Comparison of ENCODE assay signal across 28 mouse cellular contexts in the genomic region with DNA sequence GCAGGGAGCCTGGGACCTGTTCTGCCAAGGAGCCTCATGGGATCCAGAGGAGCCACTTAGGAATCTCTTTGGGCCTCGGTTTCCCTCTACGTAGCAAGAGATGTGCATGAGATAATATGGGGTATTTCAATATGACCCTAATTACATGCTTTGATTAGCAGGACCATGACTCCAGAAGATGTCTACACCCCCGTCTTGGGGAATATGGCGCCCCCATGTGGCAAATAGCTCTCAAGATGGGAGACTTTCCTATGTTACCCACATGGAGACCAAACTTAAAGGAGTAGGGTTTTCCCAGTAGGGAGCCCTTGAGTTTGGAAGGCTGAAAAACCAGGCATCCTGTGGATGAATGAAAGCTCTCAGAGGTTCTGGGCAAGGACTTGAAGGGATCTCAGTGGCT.
DNase-seq lines count a peak whose midpoint lies in the region; ATAC-seq and TF ChIP-seq lines count a peak whose summit lies in the region.
"Had no signal": no experiment of that assay in that cellular context is flagged by ENCODE, and none has a peak within 500 bp of the region (broad histone marks: within the 10 kb centered on the region; RNA-seq: fewer than 3 reads in every experiment).

No protein-coding gene starts in this region.

- no peak overlapping the region for H3K4me2 ChIP-seq in forebrain, postnatal 0 days (ENCODE audit: low read depth)
- H3K4me2 ChIP-seq in forebrain, embryonic 12.5 days, result no peak overlapping the region
- H3K4me2 ChIP-seq in liver, postnatal 0 days (ENCODE audit: low read depth, low read length), result no peak overlapping the region
- no peak overlapping the region for H3K4me2 ChIP-seq in liver, embryonic 12.5 days
- H3K4me2 ChIP-seq: embryonic facial prominence, embryonic 12.5 days; forebrain, embryonic 15.5 days; heart, embryonic 13.5 days; limb, embryonic 13.5 days; liver, embryonic 13.5 days; lung, embryonic 15.5 days; neural tube, embryonic 13.5 days had no signal

- H3K36me3 ChIP-seq in forebrain, postnatal 0 days (ENCODE audit: insufficient read depth), result peaks cover 28% of the 10 kb centered on the region
- peaks cover 65% of the 10 kb centered on the region for H3K36me3 ChIP-seq in forebrain, embryonic 12.5 days (replicated peaks)
- H3K36me3 ChIP-seq in liver, postnatal 0 days (replicated peaks; ENCODE audit: insufficient read depth, low read length), result no peaks in the 10 kb centered on the region
- no peaks in the 10 kb centered on the region for H3K36me3 ChIP-seq in liver, embryonic 12.5 days
- H3K36me3 ChIP-seq: liver, embryonic 13.5 days; lung, embryonic 15.5 days had no signal

- H3K9me3 ChIP-seq in forebrain, postnatal 0 days (ENCODE audit: low read length), result no peaks in the 10 kb centered on the region
- no peaks in the 10 kb centered on the region for H3K9me3 ChIP-seq in forebrain, embryonic 12.5 days
- no peaks in the 10 kb centered on the region for H3K9me3 ChIP-seq in liver, postnatal 0 days (ENCODE audit: low read length)
- no peaks in the 10 kb centered on the region for H3K9me3 ChIP-seq in liver, embryonic 12.5 days (replicated peaks)
- H3K9me3 ChIP-seq: forebrain, embryonic 15.5 days; liver, embryonic 13.5 days; lung, embryonic 15.5 days; neural tube, embryonic 13.5 days had no signal

- no peak for DNase-seq in forebrain, postnatal 0 days
- no peak for DNase-seq in liver, postnatal 0 days
- DNase-seq in A20 (ENCODE audit: low read depth, low spot score) (peak; percentile 14), R1 (ENCODE audit: low read depth, low spot score) (peak; percentile 54)
- no peak for DNase-seq in cerebellum, postnatal 25 days
- DNase-seq: adrenal gland, postnatal 10 days; cerebellum, adult 18-20 months; cerebellum, postnatal 14 days; gastrocnemius, postnatal 14 days; heart, adult 11 months; heart, postnatal 14 days; kidney, adult 2 months; kidney, postnatal 14 days; layer of hippocampus, postnatal 36 days; liver, embryonic 13.5 days; lung, postnatal 4 days; midbrain, embryonic 14.5 days had no signal

- H3K4me3 ChIP-seq in forebrain, postnatal 0 days (ENCODE audit: low read depth, low read length), result no peak overlapping the region
- no peak overlapping the region for H3K4me3 ChIP-seq in forebrain, embryonic 12.5 days (replicated peaks)
- H3K4me3 ChIP-seq in liver, postnatal 0 days (ENCODE audit: low read depth, low read length), result no peak overlapping the region
- H3K4me3 ChIP-seq in liver, embryonic 12.5 days, result no peak overlapping the region
- H3K4me3 ChIP-seq: embryonic facial prominence, embryonic 12.5 days; forebrain, embryonic 15.5 days; heart, embryonic 13.5 days; limb, embryonic 13.5 days; liver, embryonic 13.5 days; lung, embryonic 15.5 days; myocyte; neural tube, embryonic 13.5 days had no signal

- no peaks in the 10 kb centered on the region for H3K27me3 ChIP-seq in forebrain, postnatal 0 days (ENCODE audit: insufficient read depth, low read length)
- H3K27me3 ChIP-seq in forebrain, embryonic 12.5 days, result no peaks in the 10 kb centered on the region
- no peaks in the 10 kb centered on the region for H3K27me3 ChIP-seq in liver, postnatal 0 days (ENCODE audit: insufficient read depth, low read length)
- H3K27me3 ChIP-seq in liver, embryonic 12.5 days (replicated peaks), result no peaks in the 10 kb centered on the region
- H3K27me3 ChIP-seq: forebrain, embryonic 15.5 days; limb, embryonic 13.5 days; liver, embryonic 13.5 days; lung, embryonic 15.5 days; neural tube, embryonic 13.5 days; Patski had no signal

- 62% methylated on average over 4 of the region's 4 CpGs for WGBS in forebrain, postnatal 0 days
- 68% methylated on average over 4 of the region's 4 CpGs for WGBS in forebrain, embryonic 12.5 days
- WGBS in liver, postnatal 0 days (ENCODE audit: insufficient replicate concordance), result 56% methylated on average over 4 of the region's 4 CpGs
- 49% methylated on average over 4 of the region's 4 CpGs for WGBS in liver, embryonic 12.5 days (ENCODE audit: insufficient replicate concordance)

- peak; percentile 22 for TF ChIP-seq CTCF in forebrain, postnatal 0 days (IDR thresholded peaks at IDR 0.05; ENCODE audit: low read depth)
- TF ChIP-seq CTCF in liver, postnatal 0 days (IDR thresholded peaks at IDR 0.05; ENCODE audit: low read depth), result peak; percentile 38

- TF ChIP-seq EP300 in liver, postnatal 0 days (IDR thresholded peaks at IDR 0.05; ENCODE audit: low read depth), result no peak

- no peaks in the 10 kb centered on the region for H3K4me1 ChIP-seq in forebrain, postnatal 0 days (ENCODE audit: insufficient read depth)
- peaks cover under 1% of the 10 kb centered on the region for H3K4me1 ChIP-seq in forebrain, embryonic 12.5 days
- no peaks in the 10 kb centered on the region for H3K4me1 ChIP-seq in liver, postnatal 0 days (ENCODE audit: insufficient read depth)
- no peaks in the 10 kb centered on the region for H3K4me1 ChIP-seq in liver, embryonic 12.5 days
- H3K4me1 ChIP-seq: forebrain, embryonic 15.5 days; liver, embryonic 13.5 days; lung, embryonic 15.5 days had no signal

- H3K27ac ChIP-seq in forebrain, postnatal 0 days (ENCODE audit: low read depth, low read length), result no peak overlapping the region
- no peak overlapping the region for H3K27ac ChIP-seq in forebrain, embryonic 12.5 days
- no peak overlapping the region for H3K27ac ChIP-seq in liver, postnatal 0 days (ENCODE audit: low read depth)
- no peak overlapping the region for H3K27ac ChIP-seq in liver, embryonic 12.5 days
- H3K27ac ChIP-seq: embryonic facial prominence, embryonic 12.5 days; forebrain, embryonic 15.5 days; heart, embryonic 13.5 days; limb, embryonic 13.5 days; liver, embryonic 13.5 days; lung, embryonic 15.5 days; neural tube, embryonic 13.5 days had no signal

- ATAC-seq in forebrain, postnatal 0 days, result no peak
- no peak for ATAC-seq in forebrain, embryonic 12.5 days (ENCODE audit: low FRiP score)
- no peak for ATAC-seq in liver, postnatal 0 days
- no peak for ATAC-seq in liver, embryonic 12.5 days
- ATAC-seq in erythroid progenitor cell, adult 5-6 weeks (replicated peaks; ENCODE audit: low FRiP score, poor library complexity, severe bottlenecking), result no peak
- ATAC-seq: forebrain, embryonic 15.5 days; Patski had no signal

- no peak overlapping the region for H3K9ac ChIP-seq in forebrain, postnatal 0 days
- no peak overlapping the region for H3K9ac ChIP-seq in forebrain, embryonic 12.5 days
- H3K9ac ChIP-seq in liver, postnatal 0 days (replicated peaks), result no peak overlapping the region
- H3K9ac ChIP-seq in liver, embryonic 12.5 days, result no peak overlapping the region
- H3K9ac ChIP-seq: embryonic facial prominence, embryonic 12.5 days; forebrain, embryonic 15.5 days; heart, embryonic 13.5 days; limb, embryonic 13.5 days; liver, embryonic 13.5 days; lung, embryonic 15.5 days; neural tube, embryonic 13.5 days had no signal

Comparison
In these comparisons a context has a peak if more than half of its experiments do, and no peak if none do; other contexts are left out.
1. DNase-seq: peak in A20 (single experiment) and R1 (single experiment); none in forebrain, postnatal 0 days (single experiment), liver, postnatal 0 days (single experiment) and cerebellum, postnatal 25 days (0 of 2).